Mouse (Mus musculus) embryonic facial prominence, embryonic 11.5 days (tissue): Measurements from ENCODE around the gene Kdm8. TPM values are rescaled to one million over a fixed set of nuclear protein-coding genes. Genes with fewer than 3 reads are reported as not detected.

Experiments used
- ATAC-seq: fragments of 200-750 bp; cut with Nextera tagmentation; replicated peaks from 2 replicates; pipeline ENCODE4 v1.8.0; 2017; ENCODE audit warnings: low read depth; ENCODE audit not compliant: insufficient number of reproducible peaks, low FRiP score, low TSS enrichment
- DNase-seq: peaks from one replicate; pipeline ENCODE4 v3.0.0-alpha.2; 2015; ENCODE audit warnings: low spot score
- H3K27ac ChIP-seq: fragments of 300-500 bp; sonication (generic); replicated peaks from 2 replicates; pipeline ENCODE4 v1.5.1; 2014; ENCODE audit warnings: mild to moderate bottlenecking, low read depth, low read length, control low read depth
- H3K27me3 ChIP-seq: fragments of 300-500 bp; sonication (generic); 2 replicates; pipeline ENCODE4 v1.6.1; 2014; ENCODE audit warnings: mild to moderate bottlenecking, low read length, moderate library complexity, mixed read lengths; ENCODE audit not compliant: control insufficient read depth, insufficient read depth
- H3K36me3 ChIP-seq: fragments of 300-500 bp; sonication (generic); replicated peaks from 2 replicates; pipeline ENCODE4 v1.6.1; 2014; ENCODE audit warnings: low read depth, mild to moderate bottlenecking, low read length, moderate library complexity, mixed read lengths; ENCODE audit not compliant: control insufficient read depth, insufficient read depth
- H3K4me1 ChIP-seq: fragments of 300-500 bp; sonication (generic); 2 replicates; pipeline ENCODE4 v1.6.1; 2014; ENCODE audit warnings: low read length, mixed read lengths; ENCODE audit not compliant: control insufficient read depth, insufficient read depth
- H3K4me2 ChIP-seq: fragments of 300-500 bp; sonication (generic); 2 replicates; pipeline ENCODE4 v1.6.1; 2014; ENCODE audit warnings: low read depth, mild to moderate bottlenecking, control low read depth, low read length, moderate library complexity
- H3K4me3 ChIP-seq: fragments of 300-500 bp; sonication (generic); 2 replicates; pipeline ENCODE4 v1.5.1; 2014; ENCODE audit warnings: low read depth, low read length, control low read depth
- H3K9ac ChIP-seq: fragments of 300-500 bp; sonication (generic); replicated peaks from 2 replicates; pipeline ENCODE4 v1.6.1; 2014; ENCODE audit warnings: mild to moderate bottlenecking, control low read depth, low read length
- H3K9me3 ChIP-seq: fragments of 300-500 bp; sonication (generic); replicated peaks from 2 replicates; pipeline ENCODE4 v1.6.1; 2016; ENCODE audit warnings: mild to moderate bottlenecking, low read length, inconsistent platforms, mixed read lengths; ENCODE audit not compliant: control insufficient read depth
- WGBS: fragments of 180-500 bp; shearing (Covaris S2); extraction: QIAGEN DNeasy Blood & Tissue Kit; methylation state at CpG from one replicate; pipeline ENCODE4 v1.1.7; 2014; 5-methylcytosine and 5-hydroxymethylcytosine counted together
- polyA plus RNA-seq: library from polyadenylated mRNA; unstranded; fragments of >200 nt; fragmentation: Nextera tagmentation; extraction: Ambion mirVana; gene quantifications from 2 replicates; pipeline ENCODE4 v1.2.1, GENCODE M21; 2014

Gene Kdm8
- polyA plus RNA-seq, 1 experiment from 2014 or later: 11.9 TPM

DNA sequence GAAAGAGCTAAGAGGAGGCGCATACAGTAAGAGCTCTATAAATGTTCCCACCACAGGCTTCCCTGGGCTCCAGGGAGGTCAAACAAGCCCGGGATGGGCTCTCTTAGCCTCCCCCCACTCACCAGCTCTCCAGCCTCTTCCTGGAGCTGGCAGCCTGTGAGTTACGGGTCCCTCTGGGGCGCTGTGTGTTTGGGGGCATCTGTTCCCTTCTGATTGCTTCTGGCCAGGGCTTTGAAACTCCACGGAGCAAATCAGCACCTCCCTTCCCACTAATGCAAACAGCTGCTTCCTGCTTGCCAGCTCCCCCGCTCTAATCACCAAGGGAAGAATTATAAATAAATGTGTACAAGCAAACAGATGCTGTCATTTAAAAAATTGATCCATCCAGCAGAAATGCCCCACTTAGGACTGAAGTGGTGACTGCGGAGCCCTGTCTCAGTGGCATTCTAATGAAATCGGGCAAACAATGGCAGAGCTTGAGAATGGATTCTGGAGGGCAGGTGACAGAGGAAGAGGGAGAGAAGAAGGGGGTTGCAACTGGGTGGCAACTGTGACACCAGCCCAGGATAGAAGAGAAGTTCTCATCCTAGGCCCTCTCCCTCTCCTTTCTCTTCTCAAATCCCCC lies 9.7 kb upstream of the Kdm8 start:
- WGBS: 47% methylated on average over 8 of the region's 8 CpGs
- H3K27ac ChIP-seq: no peak overlapping the region
- ATAC-seq (no peak; the same call in 1 of the 2 replicates), DNase-seq (peak; percentile 5)
- no peak overlapping the region for H3K9ac ChIP-seq
- no peak overlapping the region for H3K4me3 ChIP-seq
- no peak overlapping the region for H3K4me2 ChIP-seq
- no peaks in the 10 kb centered on the region for H3K36me3 ChIP-seq
- no peaks in the 10 kb centered on the region for H3K27me3 ChIP-seq
- H3K4me1 ChIP-seq: no peaks in the 10 kb centered on the region
- no peaks in the 10 kb centered on the region for H3K9me3 ChIP-seq

GRCm38 (mm10) chr7:125442323-125442722 lies 2.2 kb upstream of the Kdm8 start:
- Histone ChIP-seq H3K27ac (no peak overlapping the region), H3K4me3 (no peak overlapping the region), H3K9ac (no peak overlapping the region), H3K9me3 (no peaks in the 10 kb centered on the region), H3K36me3 (no peaks in the 10 kb centered on the region), H3K4me2 (no peak overlapping the region), H3K4me1 (no peaks in the 10 kb centered on the region), H3K27me3 (no peaks in the 10 kb centered on the region)
- ATAC-seq: no peak
- 79% methylated on average over 4 of the region's 4 CpGs for WGBS
- DNase-seq: no peak

DNA sequence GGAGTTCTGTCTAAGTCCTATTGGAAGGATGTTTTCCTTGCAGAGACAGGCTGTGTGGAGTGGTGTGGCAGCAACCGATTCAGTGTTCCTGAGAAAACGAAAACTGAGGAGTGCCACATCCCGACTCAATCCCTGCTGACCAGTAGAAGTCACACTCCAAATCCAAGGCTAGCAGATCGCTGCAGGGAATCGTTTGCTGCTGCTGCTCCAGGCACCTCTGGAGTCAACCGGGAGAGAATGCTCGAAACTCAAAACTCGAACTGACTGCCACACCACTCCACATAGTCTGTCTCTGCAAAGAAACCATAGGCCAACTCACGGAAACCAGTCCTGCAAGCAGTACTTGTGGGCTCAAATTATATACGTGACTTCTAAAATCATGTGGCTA lies 406 bp upstream of the Kdm8 start:
- Histone ChIP-seq H3K27ac (peak overlapping the region; percentile 35; the same call in 1 of the 2 replicates), H3K4me1 (no peaks in the 10 kb centered on the region), H3K9me3 (no peaks in the 10 kb centered on the region), H3K36me3 (no peaks in the 10 kb centered on the region), H3K4me2 (peak overlapping the region; percentile 59), H3K4me3 (peak overlapping the region; percentile 54), H3K27me3 (no peaks in the 10 kb centered on the region), H3K9ac (peak overlapping the region; percentile 77)
- 25% methylated on average over 10 of the region's 10 CpGs for WGBS
- no peak for DNase-seq
- ATAC-seq: peak; percentile 25; the same call in 1 of the 2 replicates

DNA sequence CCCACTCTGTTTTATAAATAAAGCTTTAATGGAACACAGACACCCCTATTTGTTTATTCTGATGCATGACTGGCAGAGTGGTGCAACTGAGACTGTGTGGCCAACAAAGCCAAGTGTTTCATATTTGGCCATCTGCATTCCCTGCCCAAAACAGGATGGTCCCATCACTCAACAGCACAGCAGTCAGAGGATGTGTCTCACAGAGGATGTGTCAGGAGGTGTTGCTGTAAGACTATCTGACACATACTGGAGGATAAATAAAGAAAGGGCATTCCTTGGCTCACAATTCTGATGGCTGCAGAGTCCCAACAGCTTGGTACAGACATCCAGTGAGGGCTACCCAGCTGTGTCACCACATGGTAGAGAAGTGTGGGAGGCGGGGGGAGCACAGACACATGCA lies 6.2 kb downstream of the Kdm8 start:
- H3K9me3 ChIP-seq: no peaks in the 10 kb centered on the region
- DNase-seq: no peak
- H3K36me3 ChIP-seq: no peaks in the 10 kb centered on the region
- no peaks in the 10 kb centered on the region for H3K27me3 ChIP-seq
- no peak overlapping the region for H3K27ac ChIP-seq
- no peak for ATAC-seq
- no peak overlapping the region for H3K9ac ChIP-seq
- no peaks in the 10 kb centered on the region for H3K4me1 ChIP-seq
- H3K4me3 ChIP-seq: no peak overlapping the region
- 56% methylated on average over 1 of the region's 1 CpGs for WGBS
- no peak overlapping the region for H3K4me2 ChIP-seq

GRCm38 (mm10) chr7:125451078-125451477 lies 6.6 kb downstream of the Kdm8 start:
- Histone ChIP-seq H3K4me2 (no peak overlapping the region), H3K9ac (no peak overlapping the region), H3K27me3 (no peaks in the 10 kb centered on the region), H3K27ac (no peak overlapping the region), H3K36me3 (no peaks in the 10 kb centered on the region), H3K4me1 (no peaks in the 10 kb centered on the region), H3K9me3 (no peaks in the 10 kb centered on the region), H3K4me3 (no peak overlapping the region)
- 92% methylated on average over 2 of the region's 2 CpGs for WGBS
- DNase-seq (no peak), ATAC-seq (no peak)

DNA sequence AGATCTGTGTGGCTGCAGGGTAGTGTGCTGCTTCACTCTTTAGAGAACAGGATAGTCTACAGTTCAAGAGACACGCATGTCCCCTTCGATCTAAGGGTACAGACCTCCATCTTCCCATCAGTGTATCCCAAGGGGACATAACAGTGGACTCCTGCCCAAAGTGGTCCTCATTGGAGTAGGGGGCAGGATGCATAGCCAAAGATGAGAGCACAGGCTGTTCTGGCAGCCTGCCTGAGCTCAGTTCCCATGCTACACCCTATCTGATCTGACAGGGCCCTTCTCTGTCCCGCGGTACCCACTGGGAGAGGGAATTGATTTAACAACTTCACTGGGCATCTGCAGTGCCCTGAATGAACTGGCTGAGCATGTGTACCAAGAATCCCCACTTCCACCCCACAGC lies 9.2 kb downstream of the Kdm8 start:
- no peak overlapping the region for H3K9ac ChIP-seq
- H3K9me3 ChIP-seq: no peaks in the 10 kb centered on the region
- no peaks in the 10 kb centered on the region for H3K4me1 ChIP-seq
- no peaks in the 10 kb centered on the region for H3K27me3 ChIP-seq
- DNase-seq (no peak), ATAC-seq (no peak)
- H3K4me2 ChIP-seq: no peak overlapping the region
- H3K27ac ChIP-seq: no peak overlapping the region
- 93% methylated on average over 4 of the region's 4 CpGs for WGBS
- H3K4me3 ChIP-seq: no peak overlapping the region
- H3K36me3 ChIP-seq: peaks cover 3% of the 10 kb centered on the region; the same call in 1 of the 2 replicates

- no peaks in the 10 kb centered on the region for H3K4me1 ChIP-seq
- WGBS: 36% methylated on average over 2 of the region's 2 CpGs
- ATAC-seq (peak; percentile 58; the same call in 1 of the 2 replicates), DNase-seq (no peak)
- H3K9ac ChIP-seq: no peak overlapping the region
- no peaks in the 10 kb centered on the region; the same call in 1 of the 2 replicates for H3K36me3 ChIP-seq
- H3K27ac ChIP-seq: no peak overlapping the region
- H3K9me3 ChIP-seq: no peaks in the 10 kb centered on the region
- no peaks in the 10 kb centered on the region for H3K27me3 ChIP-seq
- no peak overlapping the region for H3K4me2 ChIP-seq
- H3K4me3 ChIP-seq: no peak overlapping the region
Observed at GRCm38 (mm10) chr7:125462200-125462599, 17.7 kb downstream of the Kdm8 start.

- WGBS: 25% methylated on average over 5 of the region's 5 CpGs
- no peak for ATAC-seq
- H3K4me3 ChIP-seq: no peak overlapping the region
- no peak overlapping the region for H3K4me2 ChIP-seq
- H3K9me3 ChIP-seq: no peaks in the 10 kb centered on the region
- peak; percentile 79 for DNase-seq
- no peak overlapping the region for H3K9ac ChIP-seq
- no peak overlapping the region for H3K27ac ChIP-seq
- no peaks in the 10 kb centered on the region; the same call in 1 of the 2 replicates for H3K36me3 ChIP-seq
- peaks cover 3% of the 10 kb centered on the region for H3K4me1 ChIP-seq
- H3K27me3 ChIP-seq: no peaks in the 10 kb centered on the region
Observed at GRCm38 (mm10) chr7:125469937-125470336, 25.5 kb downstream of the Kdm8 start.
